Mouse (Mus musculus) intestine, embryonic 16.5 days (tissue): ENCODE measurements around the gene Lipn. TPM values are rescaled to one million over a fixed set of nuclear protein-coding genes. Genes with fewer than 3 reads are reported as not detected.

Source experiments
- ATAC-seq: fragments of 200-750 bp; cut with Nextera tagmentation; 2 replicates; pipeline ENCODE4 v1.8.0; 2017; ENCODE audit warnings: moderate TSS enrichment, moderate library complexity
- H3K27ac ChIP-seq: fragments of 300-500 bp; sonication (generic); 2 replicates; pipeline ENCODE4 v1.5.1; 2014; ENCODE audit warnings: mild to moderate bottlenecking, low read length
- H3K27me3 ChIP-seq: fragments of 300-500 bp; sonication (generic); replicated peaks from 2 replicates; pipeline ENCODE4 v1.6.1; 2014; ENCODE audit warnings: low read length, control low read depth, mixed read lengths; ENCODE audit not compliant: control insufficient read depth, insufficient read depth
- H3K36me3 ChIP-seq: fragments of 300-500 bp; sonication (generic); 2 replicates; pipeline ENCODE4 v1.6.1; 2014; ENCODE audit warnings: low read length, control low read depth; ENCODE audit not compliant: control insufficient read depth, insufficient read depth
- H3K4me1 ChIP-seq: fragments of 300-500 bp; sonication (generic); 2 replicates; pipeline ENCODE4 v1.6.1; 2014; ENCODE audit warnings: low read length, control low read depth, mixed read lengths; ENCODE audit not compliant: control insufficient read depth, insufficient read depth
- H3K4me2 ChIP-seq: fragments of 300-500 bp; sonication (generic); 2 replicates; pipeline ENCODE4 v1.6.1; 2014; ENCODE audit warnings: low read depth, low read length, control low read depth
- H3K4me3 ChIP-seq: fragments of 300-500 bp; sonication (generic); 2 replicates; pipeline ENCODE4 v1.5.1; 2014; ENCODE audit warnings: mild to moderate bottlenecking, low read length
- H3K9ac ChIP-seq: fragments of 300-500 bp; sonication (generic); 2 replicates; pipeline ENCODE4 v1.6.1; 2014; ENCODE audit warnings: low read depth, low read length
- H3K9me3 ChIP-seq: fragments of 300-500 bp; sonication (generic); 2 replicates; pipeline ENCODE4 v1.6.1; 2016; ENCODE audit warnings: low read length, control low read depth; ENCODE audit not compliant: control insufficient read depth
- WGBS: fragments of 180-500 bp; shearing (Covaris S2); extraction: QIAGEN DNeasy Blood & Tissue Kit; methylation state at CpG from one replicate; pipeline ENCODE4 v1.1.7; 2014; 5-methylcytosine and 5-hydroxymethylcytosine counted together
- polyA plus RNA-seq: library from polyadenylated mRNA; unstranded; fragments of >200 nt; fragmentation: Nextera tagmentation; extraction: Ambion mirVana; gene quantifications from 2 replicates; pipeline ENCODE4 v1.2.1, GENCODE M21; 2015

The Lipn gene
- polyA plus RNA-seq, 1 experiment from 2014 or later: not detected

DNA sequence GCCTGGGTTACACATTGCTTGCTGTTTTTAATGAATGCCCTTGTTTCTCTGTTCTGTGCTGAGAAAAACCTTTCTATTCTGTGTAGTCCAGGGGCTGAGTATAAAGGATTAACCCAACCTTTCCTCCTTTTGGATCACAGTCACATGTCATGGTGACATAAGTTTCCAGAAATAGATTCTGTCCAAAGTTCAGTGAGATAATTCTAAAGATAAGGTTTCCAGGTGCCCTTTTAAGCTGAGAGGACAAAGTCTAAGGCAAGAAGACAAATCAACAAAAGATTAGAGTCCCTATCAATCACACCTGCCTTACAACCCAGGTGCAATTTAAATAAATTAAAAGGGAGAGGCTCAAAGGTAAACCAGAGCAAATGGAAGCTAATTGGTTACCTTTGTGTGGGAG, 7.1 kb downstream of the Lipn start:
- Histone ChIP-seq H3K9me3 (no peaks in the 10 kb centered on the region), H3K4me1 (no peaks in the 10 kb centered on the region), H3K4me2 (no peak overlapping the region), H3K9ac (no peak overlapping the region), H3K36me3 (no peaks in the 10 kb centered on the region), H3K27ac (peak overlapping the region; percentile 77), H3K27me3 (no peaks in the 10 kb centered on the region), H3K4me3 (no peak overlapping the region)
- ATAC-seq: peak; percentile 94

DNA sequence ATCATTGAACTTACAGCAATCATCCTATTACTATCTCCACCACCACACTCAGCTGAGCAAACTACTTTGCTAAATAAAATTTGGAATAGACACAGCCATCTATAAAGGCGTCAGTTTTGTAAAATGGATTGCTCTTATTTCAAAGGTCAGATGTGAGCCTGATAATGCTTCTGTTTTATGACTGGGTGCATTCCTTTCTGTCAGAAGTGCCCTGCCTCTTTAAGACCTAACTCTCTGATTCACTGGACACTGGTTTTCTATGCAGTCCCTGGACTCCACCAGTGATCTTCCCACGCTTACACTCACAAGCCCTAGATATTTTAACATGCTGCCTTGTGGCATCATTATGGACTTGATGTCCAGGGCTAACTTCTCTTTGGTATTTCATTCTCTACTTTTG, 11.0 kb downstream of the Lipn start:
- no peak overlapping the region for H3K4me3 ChIP-seq
- no peak overlapping the region for H3K9ac ChIP-seq
- H3K27me3 ChIP-seq: no peaks in the 10 kb centered on the region
- no peak overlapping the region for H3K4me2 ChIP-seq
- H3K4me1 ChIP-seq: no peaks in the 10 kb centered on the region
- 53% methylated on average over 2 of the region's 2 CpGs for WGBS
- H3K9me3 ChIP-seq: no peaks in the 10 kb centered on the region
- no peaks in the 10 kb centered on the region for H3K36me3 ChIP-seq
- no peak overlapping the region for H3K27ac ChIP-seq
- ATAC-seq: peak; percentile 51

DNA sequence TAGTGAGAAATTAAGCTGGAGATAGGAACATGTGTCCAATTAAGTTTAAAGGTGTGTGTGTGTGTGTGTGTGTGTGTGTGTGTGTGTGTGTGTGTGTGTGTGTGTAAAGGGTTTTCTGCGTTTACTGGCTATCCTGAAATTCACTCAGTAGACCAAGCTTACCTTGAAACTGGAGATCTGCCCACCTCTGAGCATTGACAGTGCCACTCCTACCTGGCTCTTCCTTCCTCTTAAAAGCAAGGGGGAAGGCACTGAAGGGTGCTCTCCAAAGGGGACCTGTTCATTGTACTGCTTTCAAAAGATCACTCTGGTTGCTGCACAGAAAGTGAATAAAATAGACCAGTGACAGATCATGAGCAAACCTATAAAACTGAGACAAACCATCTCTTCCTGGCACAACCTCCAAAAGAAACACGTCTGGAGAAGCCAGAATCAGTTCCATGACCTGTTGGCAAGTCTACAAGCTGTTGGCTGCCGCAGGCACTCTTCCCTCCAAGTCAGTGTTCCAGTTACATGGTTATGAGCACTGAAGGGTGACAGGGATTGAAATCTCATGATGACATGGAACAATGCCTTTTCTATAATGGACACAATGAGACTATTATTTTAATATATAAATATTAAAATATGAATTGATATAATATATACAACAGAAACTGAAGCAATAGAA, 22.0 kb downstream of the Lipn start:
- no peak overlapping the region for H3K9ac ChIP-seq
- no peaks in the 10 kb centered on the region for H3K9me3 ChIP-seq
- ATAC-seq: no peak
- no peaks in the 10 kb centered on the region for H3K27me3 ChIP-seq
- no peak overlapping the region for H3K4me3 ChIP-seq
- H3K4me1 ChIP-seq: no peaks in the 10 kb centered on the region
- WGBS: 86% methylated on average over 3 of the region's 3 CpGs
- H3K27ac ChIP-seq: no peak overlapping the region
- H3K36me3 ChIP-seq: no peaks in the 10 kb centered on the region
- H3K4me2 ChIP-seq: no peak overlapping the region

DNA sequence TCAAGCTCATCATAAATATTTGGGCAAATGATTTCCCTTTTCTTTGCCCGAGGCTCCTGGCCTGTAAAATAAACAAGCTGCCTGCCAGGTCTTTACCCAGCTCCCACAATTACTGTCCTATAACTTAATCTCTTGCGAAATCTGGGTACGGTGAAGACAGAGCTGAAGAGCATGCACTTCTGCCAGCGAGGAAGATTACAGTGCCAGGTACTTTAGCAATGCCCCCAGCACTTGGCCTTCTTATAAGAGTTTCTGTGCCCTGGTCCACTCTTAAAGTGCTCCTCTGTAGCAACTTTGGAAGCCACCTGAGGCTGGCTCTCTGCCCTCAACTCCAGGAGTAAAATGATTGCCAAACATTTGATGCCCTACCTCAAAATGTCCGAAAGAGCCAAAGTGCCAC, 28.2 kb downstream of the Lipn start:
- H3K4me3 ChIP-seq: no peak overlapping the region
- H3K4me2 ChIP-seq: no peak overlapping the region
- no peaks in the 10 kb centered on the region for H3K9me3 ChIP-seq
- H3K36me3 ChIP-seq: no peaks in the 10 kb centered on the region
- ATAC-seq: no peak
- no peak overlapping the region for H3K27ac ChIP-seq
- H3K9ac ChIP-seq: no peak overlapping the region
- no peaks in the 10 kb centered on the region for H3K4me1 ChIP-seq
- H3K27me3 ChIP-seq: no peaks in the 10 kb centered on the region
- WGBS: 68% methylated on average over 5 of the region's 5 CpGs

DNA sequence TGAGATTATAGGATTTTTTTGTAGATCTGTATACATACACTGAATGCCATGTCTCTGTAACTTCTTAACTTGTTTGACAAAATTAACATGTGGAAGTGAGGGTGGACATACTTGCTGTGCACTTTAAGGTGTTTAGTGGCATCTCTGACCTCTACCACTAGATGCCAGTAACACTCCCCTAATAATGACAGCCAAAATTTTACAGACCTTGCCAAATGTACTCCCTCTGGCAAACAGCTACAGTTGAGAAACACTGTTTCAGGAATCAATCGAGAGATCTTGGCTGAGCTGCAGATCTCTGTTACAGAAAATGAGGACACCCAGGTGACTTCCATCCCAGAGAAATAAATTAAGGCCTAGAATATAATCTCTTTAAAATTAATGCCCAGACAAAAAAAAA, 29.1 kb downstream of the Lipn start:
- no peak overlapping the region for H3K4me2 ChIP-seq
- H3K9me3 ChIP-seq: no peaks in the 10 kb centered on the region
- H3K4me1 ChIP-seq: no peaks in the 10 kb centered on the region
- no peaks in the 10 kb centered on the region for H3K36me3 ChIP-seq
- ATAC-seq: no peak
- H3K4me3 ChIP-seq: no peak overlapping the region
- WGBS: 53% methylated on average over 1 of the region's 1 CpGs
- no peaks in the 10 kb centered on the region for H3K27me3 ChIP-seq
- H3K27ac ChIP-seq: no peak overlapping the region
- no peak overlapping the region for H3K9ac ChIP-seq

DNA sequence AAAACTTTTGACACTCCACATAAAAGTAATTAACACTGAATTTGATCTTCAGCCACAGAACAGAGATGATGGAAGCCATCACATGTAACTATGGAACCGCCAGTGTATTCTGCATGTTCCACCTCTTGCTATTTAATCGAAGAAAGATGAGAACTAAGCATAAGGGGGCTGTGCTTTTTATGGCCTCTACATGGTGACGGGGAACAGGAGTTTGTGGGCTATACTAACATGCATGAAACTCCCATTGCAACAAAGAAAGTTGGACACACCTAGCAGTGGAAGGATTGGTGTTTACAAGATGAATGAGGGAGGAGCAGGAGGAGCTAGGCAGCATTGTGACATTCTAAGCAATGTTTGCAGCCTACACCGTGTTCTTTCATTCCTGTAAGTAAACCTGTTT, 33.5 kb downstream of the Lipn start, which contains the start of gene Lipm:
Gene Lipm, plus strand, starts transcription at position 301 of the 400 bp plus-strand sequence.
- WGBS: 79% methylated on average over 4 of the region's 4 CpGs

DNA sequence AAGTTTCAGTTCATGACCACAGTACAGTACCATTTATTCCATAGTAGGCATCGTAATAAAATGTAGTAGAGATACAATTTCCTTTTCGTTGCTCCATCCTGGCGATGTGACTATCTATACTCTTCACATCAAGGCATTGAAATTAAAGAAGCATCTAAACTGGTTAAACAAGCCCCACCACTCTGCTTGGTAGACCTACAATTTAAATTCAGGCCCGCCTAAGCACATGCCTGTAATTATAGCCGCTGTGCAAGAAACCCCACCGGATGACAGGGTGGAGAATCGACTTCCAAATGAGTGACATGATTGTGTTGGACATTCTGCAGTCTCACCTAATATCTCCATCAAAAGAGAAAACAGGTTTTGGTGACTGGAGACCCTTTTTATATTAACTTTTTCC, 34.7 kb downstream of the Lipn start:
- Histone ChIP-seq H3K27me3 (no peaks in the 10 kb centered on the region), H3K36me3 (no peaks in the 10 kb centered on the region), H3K4me1 (no peaks in the 10 kb centered on the region), H3K9ac (no peak overlapping the region), H3K4me3 (no peak overlapping the region), H3K9me3 (no peaks in the 10 kb centered on the region), H3K27ac (no peak overlapping the region), H3K4me2 (no peak overlapping the region)
- 81% methylated on average over 7 of the region's 7 CpGs for WGBS
- ATAC-seq: no peak

More for the DNA sequence above, 33.5 kb downstream of the Lipn start, which contains the start of gene Lipm:
- Histone ChIP-seq H3K27ac (no peak within 1 kb of the TSS), H3K4me2 (no peak within 1 kb of the TSS), H3K4me1 (no peaks in the 10 kb centered on the region), H3K4me3 (no peak within 1 kb of the TSS), H3K9me3 (no peaks in the 10 kb centered on the region), H3K9ac (no peak within 1 kb of the TSS), H3K36me3 (no peaks in the 10 kb centered on the region), H3K27me3 (no peaks in the 10 kb centered on the region)
- no peak for ATAC-seq

DNA sequence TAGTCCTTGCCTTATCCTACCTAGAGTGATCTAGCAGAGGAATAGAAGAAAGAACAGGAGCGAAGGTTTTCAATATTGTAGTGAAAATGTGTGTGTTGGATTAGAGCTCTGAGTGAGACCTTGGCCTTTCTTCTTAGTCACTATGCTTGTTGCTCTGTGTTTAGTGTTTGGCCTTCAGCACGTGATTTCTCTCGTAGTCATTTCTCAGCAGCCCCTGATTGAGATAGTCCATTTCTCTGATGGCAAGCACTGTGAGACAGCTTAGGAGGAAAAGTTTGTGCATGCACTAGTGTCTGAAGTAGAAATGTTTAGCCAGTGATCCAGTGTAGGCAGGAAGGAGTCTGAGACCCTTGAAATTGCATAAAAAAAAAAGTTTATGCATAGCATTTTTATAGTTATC, 37.7 kb downstream of the Lipn start:
- Histone ChIP-seq H3K4me2 (no peak overlapping the region), H3K4me1 (no peaks in the 10 kb centered on the region), H3K4me3 (no peak overlapping the region), H3K27ac (no peak overlapping the region), H3K9me3 (no peaks in the 10 kb centered on the region), H3K9ac (no peak overlapping the region), H3K36me3 (no peaks in the 10 kb centered on the region), H3K27me3 (no peaks in the 10 kb centered on the region)
- ATAC-seq: no peak
- WGBS: 83% methylated on average over 3 of the region's 3 CpGs

DNA sequence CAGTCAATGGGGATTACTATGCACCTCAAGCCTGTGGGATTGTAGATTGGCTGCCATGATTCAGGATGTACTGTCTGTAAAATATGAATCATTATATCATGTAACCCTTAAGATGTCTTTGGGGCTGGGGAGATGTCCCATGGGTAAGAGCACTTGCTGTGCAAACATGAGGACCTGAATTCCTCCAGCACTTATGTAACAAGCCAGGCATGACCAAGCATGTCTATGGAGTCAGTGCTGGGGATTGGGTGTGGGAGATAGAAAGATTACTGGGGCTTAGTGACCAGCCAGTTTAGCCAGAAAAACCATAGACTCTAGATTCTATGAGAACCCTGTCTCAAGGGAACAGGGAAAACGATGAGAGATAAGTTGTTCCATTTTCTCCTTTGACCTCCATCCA, 51.9 kb downstream of the Lipn start:
- Histone ChIP-seq H3K9me3 (no peaks in the 10 kb centered on the region), H3K9ac (no peak overlapping the region), H3K36me3 (no peaks in the 10 kb centered on the region), H3K27ac (no peak overlapping the region), H3K27me3 (no peaks in the 10 kb centered on the region), H3K4me3 (no peak overlapping the region), H3K4me2 (no peak overlapping the region), H3K4me1 (no peaks in the 10 kb centered on the region)
- ATAC-seq: no peak
- WGBS: 63% methylated on average over 1 of the region's 1 CpGs

DNA sequence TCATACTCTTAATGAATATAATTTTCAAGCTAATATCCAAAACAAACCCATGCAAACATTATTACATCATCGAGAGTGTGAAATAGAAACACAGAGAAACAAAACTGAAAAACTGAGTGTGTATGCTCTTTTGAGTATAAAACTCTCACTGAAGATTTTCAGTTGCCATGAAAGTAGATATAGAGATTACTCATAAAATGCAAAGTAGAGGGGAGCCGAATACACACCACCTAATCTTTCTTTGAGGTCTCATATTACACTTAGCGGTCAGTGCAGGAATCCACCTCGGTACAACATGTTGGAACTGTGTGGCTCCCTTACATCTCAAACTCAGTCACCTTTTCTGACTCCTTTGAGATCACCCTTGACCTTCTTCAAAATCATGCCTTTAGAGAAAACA, 52.5 kb downstream of the Lipn start:
- no peak overlapping the region for H3K4me2 ChIP-seq
- H3K27ac ChIP-seq: no peak overlapping the region
- H3K4me1 ChIP-seq: no peaks in the 10 kb centered on the region
- 68% methylated on average over 4 of the region's 4 CpGs for WGBS
- no peaks in the 10 kb centered on the region for H3K9me3 ChIP-seq
- H3K27me3 ChIP-seq: no peaks in the 10 kb centered on the region
- ATAC-seq: no peak
- no peak overlapping the region for H3K9ac ChIP-seq
- H3K36me3 ChIP-seq: no peaks in the 10 kb centered on the region
- no peak overlapping the region for H3K4me3 ChIP-seq
